Mouse (Mus musculus): Measurements from ENCODE around the gene Olfr519. TPM values are rescaled to one million over a fixed set of nuclear protein-coding genes. Genes with fewer than 3 reads are reported as not detected.

Gene Olfr519
- polyA plus RNA-seq (2015; fragmentation: Nextera tagmentation; extraction: Ambion mirVana), result not detected in 2 replicates

GRCm38 (mm10) chr7:108894320-108894719 lies at the start of gene Olfr519:
Gene Olfr519 (minus strand): TSS chr7:108894420.
- H3K9ac ChIP-seq (ENCODE audit: low read length), result no peak within 1 kb of the TSS
- no peaks in the 10 kb centered on the region for H3K4me1 ChIP-seq (replicated peaks; ENCODE audit: control insufficient read depth, insufficient read depth)
- no peak within 1 kb of the TSS for H3K4me2 ChIP-seq (replicated peaks; ENCODE audit: low read depth)
- 86% methylated on average over 5 of the region's 5 CpGs for WGBS
- ATAC-seq (ENCODE audit: low FRiP score, low TSS enrichment) (no peak), DNase-seq (ENCODE audit: low spot score) (no peak)
- H3K27ac ChIP-seq (replicated peaks), result no peak within 1 kb of the TSS
- TF ChIP-seq CTCF (IDR thresholded peaks at IDR 0.05; ENCODE audit: low read depth) (no peak), EP300 (optimal IDR thresholded peaks at IDR 0.05) (no peak)
- no peaks in the 10 kb centered on the region for H3K36me3 ChIP-seq (ENCODE audit: control insufficient read depth, insufficient read depth, low read length)
- H3K27me3 ChIP-seq (ENCODE audit: control insufficient read depth, insufficient read depth, low read length), result no peaks in the 10 kb centered on the region
- no peaks in the 10 kb centered on the region for H3K9me3 ChIP-seq (ENCODE audit: control insufficient read depth, low read length)
- no peak within 1 kb of the TSS for H3K4me3 ChIP-seq (ENCODE audit: low read depth, low read length)

- peaks cover 17% of the 10 kb centered on the region for H3K36me3 ChIP-seq (ENCODE audit: control insufficient read depth, insufficient read depth, low read length)
- TF ChIP-seq EP300 (optimal IDR thresholded peaks at IDR 0.05) (no peak), CTCF (IDR thresholded peaks at IDR 0.05; ENCODE audit: low read depth) (peak; percentile 81)
- H3K27me3 ChIP-seq (ENCODE audit: control insufficient read depth, insufficient read depth, low read length), result no peaks in the 10 kb centered on the region
- no peak overlapping the region for H3K27ac ChIP-seq (replicated peaks)
- 0 out of 2 replicates have a peak, but pooled peaks have one; percentile 35 for ATAC-seq (ENCODE audit: low FRiP score, low TSS enrichment)
- no peak overlapping the region for H3K4me3 ChIP-seq (ENCODE audit: low read depth, low read length)
- H3K9ac ChIP-seq (ENCODE audit: low read length), result no peak overlapping the region
- peak; percentile 45 for DNase-seq (ENCODE audit: low spot score)
- no peak overlapping the region for H3K4me2 ChIP-seq (replicated peaks; ENCODE audit: low read depth)
- no peaks in the 10 kb centered on the region for H3K9me3 ChIP-seq (ENCODE audit: control insufficient read depth, low read length)
- WGBS, result 7% methylated on average over 2 of the region's 2 CpGs
- no peaks in the 10 kb centered on the region for H3K4me1 ChIP-seq (replicated peaks; ENCODE audit: control insufficient read depth, insufficient read depth)
Observed at GRCm38 (mm10) chr7:108944002-108944401, 49.8 kb upstream of the Olfr519 start.

GRCm38 (mm10) chr7:108941466-108941865 lies 47.2 kb upstream of the Olfr519 start:
- H3K4me3 ChIP-seq (ENCODE audit: low read depth, low read length), result no peak overlapping the region
- ATAC-seq (ENCODE audit: low FRiP score, low TSS enrichment) (peak; percentile 95), DNase-seq (ENCODE audit: low spot score) (peak; percentile 46)
- no peaks in the 10 kb centered on the region for H3K9me3 ChIP-seq (ENCODE audit: control insufficient read depth, low read length)
- 0 out of 2 replicates have a peak overlapping the region, but pooled peaks have one; percentile 8 for H3K27ac ChIP-seq (replicated peaks)
- 74% methylated on average over 9 of the region's 9 CpGs for WGBS
- no peak for TF ChIP-seq EP300 (optimal IDR thresholded peaks at IDR 0.05)
- no peak for TF ChIP-seq CTCF (IDR thresholded peaks at IDR 0.05; ENCODE audit: low read depth)
- peaks cover 24% of the 10 kb centered on the region for H3K36me3 ChIP-seq (ENCODE audit: control insufficient read depth, insufficient read depth, low read length)
- no peaks in the 10 kb centered on the region for H3K4me1 ChIP-seq (replicated peaks; ENCODE audit: control insufficient read depth, insufficient read depth)
- H3K27me3 ChIP-seq (ENCODE audit: control insufficient read depth, insufficient read depth, low read length), result no peaks in the 10 kb centered on the region
- H3K4me2 ChIP-seq (replicated peaks; ENCODE audit: low read depth), result no peak overlapping the region
- no peak overlapping the region for H3K9ac ChIP-seq (ENCODE audit: low read length)

- Histone ChIP-seq H3K9me3 (ENCODE audit: control insufficient read depth, low read length) (no peaks in the 10 kb centered on the region), H3K27ac (replicated peaks) (no peak overlapping the region), H3K4me2 (replicated peaks; ENCODE audit: low read depth) (no peak overlapping the region), H3K9ac (ENCODE audit: low read length) (no peak overlapping the region), H3K4me1 (replicated peaks; ENCODE audit: control insufficient read depth, insufficient read depth) (peaks cover 5% of the 10 kb centered on the region), H3K27me3 (ENCODE audit: control insufficient read depth, insufficient read depth, low read length) (no peaks in the 10 kb centered on the region), H3K4me3 (ENCODE audit: low read depth, low read length) (no peak overlapping the region), H3K36me3 (ENCODE audit: control insufficient read depth, insufficient read depth, low read length) (peaks cover 21% of the 10 kb centered on the region)
- DNase-seq (ENCODE audit: low spot score), result no peak
- TF ChIP-seq CTCF (IDR thresholded peaks at IDR 0.05; ENCODE audit: low read depth) (no peak), EP300 (optimal IDR thresholded peaks at IDR 0.05) (no peak)
- WGBS, result 89% methylated on average over 4 of the region's 4 CpGs
- ATAC-seq (ENCODE audit: low FRiP score, low TSS enrichment), result no peak
Observed at GRCm38 (mm10) chr7:108936591-108936990, 42.4 kb upstream of the Olfr519 start.

GRCm38 (mm10) chr7:108935411-108935810 lies 41.2 kb upstream of the Olfr519 start:
- no peak for DNase-seq (ENCODE audit: low spot score)
- H3K9me3 ChIP-seq (ENCODE audit: control insufficient read depth, low read length), result no peaks in the 10 kb centered on the region
- H3K4me1 ChIP-seq (replicated peaks; ENCODE audit: control insufficient read depth, insufficient read depth), result peaks cover 5% of the 10 kb centered on the region
- H3K36me3 ChIP-seq (ENCODE audit: control insufficient read depth, insufficient read depth, low read length), result peaks cover 10% of the 10 kb centered on the region
- no peak overlapping the region for H3K27ac ChIP-seq (replicated peaks)
- H3K9ac ChIP-seq (ENCODE audit: low read length), result peak overlapping the region; percentile 96; the same call in 1 of the 2 replicates
- WGBS, result 78% methylated on average over 7 of the region's 7 CpGs
- no peak for ATAC-seq (ENCODE audit: low FRiP score, low TSS enrichment)
- no peaks in the 10 kb centered on the region for H3K27me3 ChIP-seq (ENCODE audit: control insufficient read depth, insufficient read depth, low read length)
- H3K4me3 ChIP-seq (ENCODE audit: low read depth, low read length), result peak overlapping the region; percentile 99
- TF ChIP-seq EP300 (optimal IDR thresholded peaks at IDR 0.05) (no peak), CTCF (IDR thresholded peaks at IDR 0.05; ENCODE audit: low read depth) (no peak)
- peak overlapping the region; percentile 85 for H3K4me2 ChIP-seq (replicated peaks; ENCODE audit: low read depth)

GRCm38 (mm10) chr7:108934836-108935235 lies 40.6 kb upstream of the Olfr519 start:
- Histone ChIP-seq H3K9me3 (ENCODE audit: control insufficient read depth, low read length) (no peaks in the 10 kb centered on the region), H3K4me3 (ENCODE audit: low read depth, low read length) (peak overlapping the region; percentile 99), H3K27me3 (ENCODE audit: control insufficient read depth, insufficient read depth, low read length) (no peaks in the 10 kb centered on the region), H3K4me1 (replicated peaks; ENCODE audit: control insufficient read depth, insufficient read depth) (peaks cover 5% of the 10 kb centered on the region), H3K9ac (ENCODE audit: low read length) (peak overlapping the region; percentile 96), H3K4me2 (replicated peaks; ENCODE audit: low read depth) (peak overlapping the region; percentile 85), H3K27ac (replicated peaks) (peak overlapping the region; percentile 84), H3K36me3 (ENCODE audit: control insufficient read depth, insufficient read depth, low read length) (peaks cover 7% of the 10 kb centered on the region)
- TF ChIP-seq CTCF (IDR thresholded peaks at IDR 0.05; ENCODE audit: low read depth), result no peak
- ATAC-seq (ENCODE audit: low FRiP score, low TSS enrichment), result no peak
- DNase-seq (ENCODE audit: low spot score), result no peak
- WGBS, result 2% methylated on average over 8 of the region's 8 CpGs

All from stomach, postnatal 0 days (tissue).